ENCODE assay signal across 14 mouse cellular contexts in the genomic region with DNA sequence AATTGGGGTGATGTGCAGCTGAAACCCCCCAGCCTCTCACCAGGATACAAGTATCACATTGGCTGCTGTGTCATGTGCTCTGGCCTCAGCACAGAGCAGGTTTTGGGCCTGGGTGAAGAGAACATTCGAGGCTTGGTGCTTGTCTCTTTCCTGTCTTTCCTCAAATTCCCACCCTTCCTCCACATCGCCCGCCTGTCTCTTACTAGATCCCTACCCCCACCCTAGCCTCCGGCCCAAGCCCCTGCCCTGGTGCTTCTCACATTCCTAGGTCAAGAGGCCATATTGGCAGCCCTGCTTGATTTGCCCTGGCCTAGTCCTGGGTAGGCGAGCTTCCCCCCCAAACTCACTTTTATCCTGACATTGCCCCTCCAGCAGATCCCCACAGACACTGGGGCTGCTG. TPM values are rescaled to one million over a fixed set of nuclear protein-coding genes. Genes with fewer than 3 reads are reported as not detected.
A peak's percentile ranks its signal among the peaks of the same experiment; 100 is the strongest.
DNase-seq lines count a peak whose midpoint lies in the region; ATAC-seq and TF ChIP-seq lines count a peak whose summit lies in the region.
"Had no signal": no experiment of that assay in that cellular context is flagged by ENCODE, and none has a peak within 500 bp of the region (broad histone marks: within the 10 kb centered on the region; RNA-seq: fewer than 3 reads in every experiment).

No protein-coding gene starts in this region.

- no peaks in the 10 kb centered on the region for H3K36me3 ChIP-seq in hindbrain, embryonic 10.5 days
- H3K36me3 ChIP-seq in hindbrain, embryonic 14.5 days (replicated peaks; ENCODE audit: control insufficient read depth, insufficient read depth), result no peaks in the 10 kb centered on the region
- H3K36me3 ChIP-seq in thymus, adult 2 months (ENCODE audit: control insufficient read depth, insufficient read depth, low read length), result no peaks in the 10 kb centered on the region
- H3K36me3 ChIP-seq in liver, postnatal 0 days (replicated peaks; ENCODE audit: insufficient read depth, low read length), result no peaks in the 10 kb centered on the region
- H3K36me3 ChIP-seq: limb, embryonic 15.5 days had no signal

- H3K4me3 ChIP-seq in hindbrain, embryonic 10.5 days, result no peak overlapping the region
- H3K4me3 ChIP-seq in hindbrain, embryonic 14.5 days (replicated peaks; ENCODE audit: low read length), result no peak overlapping the region
- H3K4me3 ChIP-seq in thymus, adult 2 months (ENCODE audit: control insufficient read depth, insufficient read depth, low read length), result peak overlapping the region; percentile 30
- H3K4me3 ChIP-seq in liver, postnatal 0 days (ENCODE audit: low read depth, low read length), result no peak overlapping the region
- H3K4me3 ChIP-seq: limb, embryonic 15.5 days had no signal

- no peak for TF ChIP-seq POLR2A in thymus, adult 2 months (IDR thresholded peaks at IDR 0.05; ENCODE audit: control insufficient read depth, extremely low read depth, insufficient read depth, low read length, poor library complexity)

- H3K27ac ChIP-seq in hindbrain, embryonic 10.5 days, result peak overlapping the region; percentile 53
- no peak overlapping the region for H3K27ac ChIP-seq in hindbrain, embryonic 14.5 days
- peak overlapping the region; percentile 98 for H3K27ac ChIP-seq in thymus, adult 2 months (ENCODE audit: control insufficient read depth, insufficient read depth, low read length)
- peak overlapping the region; percentile 69; the same call in 1 of the 2 replicates for H3K27ac ChIP-seq in liver, postnatal 0 days (ENCODE audit: low read depth)
- H3K27ac ChIP-seq: limb, embryonic 15.5 days had no signal

- DNase-seq in hindbrain, embryonic 10.5 days (ENCODE audit: low spot score), result no peak
- DNase-seq in hindbrain, embryonic 14.5 days (ENCODE audit: low spot score), result no peak
- no peak for DNase-seq in thymus, adult 2 months
- no peak for DNase-seq in thymus, postnatal 0 days (ENCODE audit: low spot score)
- no peak for DNase-seq in liver, postnatal 0 days
- DNase-seq in gastrocnemius, postnatal 10 days, result no peak
- DNase-seq: adrenal gland, postnatal 25 days; cerebellum, adult 9-10 months; lung, postnatal 10 days; right cerebral cortex, postnatal 14 days had no signal

- no peak overlapping the region for H3K4me2 ChIP-seq in hindbrain, embryonic 14.5 days (replicated peaks)
- no peak overlapping the region for H3K4me2 ChIP-seq in liver, postnatal 0 days (ENCODE audit: low read depth, low read length)
- H3K4me2 ChIP-seq: limb, embryonic 15.5 days had no signal

- no peaks in the 10 kb centered on the region for H3K27me3 ChIP-seq in hindbrain, embryonic 10.5 days (ENCODE audit: insufficient read depth, poor library complexity, severe bottlenecking)
- H3K27me3 ChIP-seq in hindbrain, embryonic 14.5 days (ENCODE audit: control insufficient read depth, insufficient read depth, low read length), result no peaks in the 10 kb centered on the region
- H3K27me3 ChIP-seq in thymus, adult 2 months (ENCODE audit: control insufficient read depth, insufficient read depth, low read length), result no peaks in the 10 kb centered on the region
- H3K27me3 ChIP-seq in liver, postnatal 0 days (ENCODE audit: insufficient read depth, low read length), result no peaks in the 10 kb centered on the region
- H3K27me3 ChIP-seq: limb, embryonic 15.5 days had no signal

- no peak for TF ChIP-seq CTCF in thymus, adult 2 months (IDR thresholded peaks at IDR 0.05; ENCODE audit: borderline replicate concordance, control insufficient read depth, extremely low read depth, insufficient read depth, low read length, poor library complexity)
- TF ChIP-seq CTCF in liver, postnatal 0 days (IDR thresholded peaks at IDR 0.05; ENCODE audit: low read depth), result no peak

- no peak overlapping the region for H3K9ac ChIP-seq in hindbrain, embryonic 14.5 days
- H3K9ac ChIP-seq in liver, postnatal 0 days (replicated peaks), result no peak overlapping the region
- H3K9ac ChIP-seq: limb, embryonic 15.5 days had no signal

- H3K9me3 ChIP-seq in hindbrain, embryonic 10.5 days, result no peaks in the 10 kb centered on the region
- no peaks in the 10 kb centered on the region for H3K9me3 ChIP-seq in hindbrain, embryonic 14.5 days (ENCODE audit: control insufficient read depth, low read length)
- H3K9me3 ChIP-seq in liver, postnatal 0 days (ENCODE audit: low read length), result no peaks in the 10 kb centered on the region
- H3K9me3 ChIP-seq: limb, embryonic 15.5 days had no signal

- no peak for ATAC-seq in hindbrain, embryonic 14.5 days (ENCODE audit: low FRiP score)
- no peak for ATAC-seq in liver, postnatal 0 days
- no peak for ATAC-seq in erythroid progenitor cell, adult 5-6 weeks (replicated peaks; ENCODE audit: low FRiP score, poor library complexity, severe bottlenecking)
- ATAC-seq: forebrain, embryonic 14.5 days had no signal

- H3K4me1 ChIP-seq in hindbrain, embryonic 10.5 days (replicated peaks), result peaks cover 50% of the 10 kb centered on the region
- 0 out of 2 replicates have a peak, but pooled peaks cover 2% of the 10 kb centered on the region for H3K4me1 ChIP-seq in hindbrain, embryonic 14.5 days (replicated peaks; ENCODE audit: control insufficient read depth, insufficient read depth, low read length)
- H3K4me1 ChIP-seq in thymus, adult 2 months (replicated peaks; ENCODE audit: control insufficient read depth, insufficient read depth, low read length), result peaks cover 89% of the 10 kb centered on the region
- peaks cover 41% of the 10 kb centered on the region for H3K4me1 ChIP-seq in liver, postnatal 0 days (ENCODE audit: insufficient read depth)

- WGBS in hindbrain, embryonic 10.5 days, result 62% methylated on average over 5 of the region's 5 CpGs
- WGBS in hindbrain, embryonic 14.5 days, result 72% methylated on average over 5 of the region's 5 CpGs
- WGBS in thymus, adult 2 months, result 78% methylated on average over 5 of the region's 5 CpGs
- WGBS in liver, postnatal 0 days (ENCODE audit: insufficient replicate concordance), result 75% methylated on average over 5 of the region's 5 CpGs

- no peak for TF ChIP-seq EP300 in liver, postnatal 0 days (IDR thresholded peaks at IDR 0.05; ENCODE audit: low read depth)

RNA-seq across cellular contexts. Expression of gene Sh3bgrl3, which starts 9.5 kb away (rescaled TPM):
- 333 and 386 TPM in 2 replicates for polyA plus RNA-seq in hindbrain, embryonic 10.5 days (2016; fragmentation: Nextera tagmentation; extraction: Ambion mirVana)
- polyA plus RNA-seq in hindbrain, embryonic 14.5 days (2014; fragmentation: Nextera tagmentation; extraction: Ambion mirVana), result 429 and 442 TPM in 2 replicates
- polyA plus RNA-seq in thymus, adult 2 months (2012; rRNA removed), result 1,368 and 1,549 TPM in 2 replicates
- polyA plus RNA-seq in thymus, postnatal 0 days (2015; fragmentation: Nextera tagmentation; extraction: Ambion mirVana), result 1,143 and 1,161 TPM in 2 replicates
- 198 and 215 TPM in 2 replicates for polyA plus RNA-seq in liver, postnatal 0 days (2015; fragmentation: Nextera tagmentation; extraction: Ambion mirVana)
- total RNA-seq in gastrocnemius, postnatal 10 days (2021), result 10 to 100 TPM; 44.9 to 59.6 TPM
- total RNA-seq in erythroid progenitor cell, adult 5-6 weeks (2015; ENCODE audit: low replicate concordance), result 129 and 180 TPM in 2 replicates
- 22.6 and 67.0 TPM in 2 replicates for total RNA-seq in erythroid progenitor cell, adult 5-6 weeks (2017; ENCODE audit: low replicate concordance)

RNA-seq across cellular contexts. Expression of gene Ubxn11, which starts 16.7 kb away (rescaled TPM):
- polyA plus RNA-seq in hindbrain, embryonic 10.5 days (2016; fragmentation: Nextera tagmentation; extraction: Ambion mirVana), result 7.6 and 11.2 TPM in 2 replicates
- polyA plus RNA-seq in hindbrain, embryonic 14.5 days (2014; fragmentation: Nextera tagmentation; extraction: Ambion mirVana), result 17.5 and 22.2 TPM in 2 replicates
- polyA plus RNA-seq in thymus, adult 2 months (2012; rRNA removed), result 91.3 and 120 TPM in 2 replicates
- polyA plus RNA-seq in thymus, postnatal 0 days (2015; fragmentation: Nextera tagmentation; extraction: Ambion mirVana), result 15.1 and 15.2 TPM in 2 replicates
- 0.88 and 0.99 TPM in 2 replicates for polyA plus RNA-seq in liver, postnatal 0 days (2015; fragmentation: Nextera tagmentation; extraction: Ambion mirVana)
- total RNA-seq in gastrocnemius, postnatal 10 days (2021), result 1 to 10 TPM in 1 of 2 experiments, under 1 TPM in 1; 0.73 to 1.7 TPM
- not detected in 2 replicates for total RNA-seq in erythroid progenitor cell, adult 5-6 weeks (2015; ENCODE audit: low replicate concordance)
- total RNA-seq in erythroid progenitor cell, adult 5-6 weeks (2017; ENCODE audit: low replicate concordance), result 4.5 TPM in 1 of 2 replicates, not detected in the other

RNA-seq across cellular contexts. Expression of gene Cd52, which starts 24.2 kb away (rescaled TPM):
- 5.3 and 5.5 TPM in 2 replicates for polyA plus RNA-seq in hindbrain, embryonic 10.5 days (2016; fragmentation: Nextera tagmentation; extraction: Ambion mirVana)
- polyA plus RNA-seq in hindbrain, embryonic 14.5 days (2014; fragmentation: Nextera tagmentation; extraction: Ambion mirVana), result 1.7 and 2.4 TPM in 2 replicates
- polyA plus RNA-seq in thymus, adult 2 months (2012; rRNA removed), result 355 and 480 TPM in 2 replicates
- 1,124 and 1,206 TPM in 2 replicates for polyA plus RNA-seq in thymus, postnatal 0 days (2015; fragmentation: Nextera tagmentation; extraction: Ambion mirVana)
- 114 and 125 TPM in 2 replicates for polyA plus RNA-seq in liver, postnatal 0 days (2015; fragmentation: Nextera tagmentation; extraction: Ambion mirVana)
- 1 to 10 TPM in 1 of 2 experiments, under 1 TPM in 1; 0.70 to 2.1 TPM for total RNA-seq in gastrocnemius, postnatal 10 days (2021)
- total RNA-seq in erythroid progenitor cell, adult 5-6 weeks (2015; ENCODE audit: low replicate concordance), result 157 and 288 TPM in 2 replicates
- 103 and 211 TPM in 2 replicates for total RNA-seq in erythroid progenitor cell, adult 5-6 weeks (2017; ENCODE audit: low replicate concordance)

RNA-seq across cellular contexts. Expression of gene Crybg2, which starts 58.4 kb away (rescaled TPM):
- 1.6 and 2.9 TPM in 2 replicates for polyA plus RNA-seq in hindbrain, embryonic 10.5 days (2016; fragmentation: Nextera tagmentation; extraction: Ambion mirVana)
- 3.0 and 4.7 TPM in 2 replicates for polyA plus RNA-seq in hindbrain, embryonic 14.5 days (2014; fragmentation: Nextera tagmentation; extraction: Ambion mirVana)
- 4.4 and 5.7 TPM in 2 replicates for polyA plus RNA-seq in thymus, adult 2 months (2012; rRNA removed)
- 6.1 and 6.4 TPM in 2 replicates for polyA plus RNA-seq in thymus, postnatal 0 days (2015; fragmentation: Nextera tagmentation; extraction: Ambion mirVana)
- polyA plus RNA-seq in liver, postnatal 0 days (2015; fragmentation: Nextera tagmentation; extraction: Ambion mirVana), result 0.69 and 1.4 TPM in 2 replicates
- not detected for total RNA-seq in gastrocnemius, postnatal 10 days (2021)
- total RNA-seq in erythroid progenitor cell, adult 5-6 weeks (2015; ENCODE audit: low replicate concordance), result 5.0 TPM in 1 of 2 replicates, not detected in the other
- total RNA-seq in erythroid progenitor cell, adult 5-6 weeks (2017; ENCODE audit: low replicate concordance), result not detected in 2 replicates
- total RNA-seq: heart, postnatal 25 days had no signal

Comparison
In these comparisons a context has a peak if more than half of its experiments do, and no peak if none do; other contexts are left out.
1. RNA of gene Cd52, which starts 24.2 kb away (polyA plus RNA-seq): 1,124 to 1,206 TPM in thymus, postnatal 0 days, 355 to 480 TPM in thymus, adult 2 months and 114 to 125 TPM in liver, postnatal 0 days; 5.3 to 5.5 TPM in hindbrain, embryonic 10.5 days and 1.7 to 2.4 TPM in hindbrain, embryonic 14.5 days; every median in the first group is over 10 times any median in the second.